Mouse (Mus musculus): ENCODE measurements around the gene Gstp1. TPM values are rescaled to one million over a fixed set of nuclear protein-coding genes. Genes with fewer than 3 reads are reported as not detected.
"Not testable (repeated sequence)": the region's sequence is repeated elsewhere in the genome, so short reads cannot be mapped to it uniquely, and the experiment has no call there.

Gene Gstp1
- total RNA-seq, 2 experiments from 2014 or later: 288 to 297 TPM

- intact Hi-C loops (cut with DNase I); DNase-seq: not testable (repeated sequence)
Measured at GRCm38 (mm10) chr19:4044109-4044508, 6.3 kb upstream of the Gstp1 start.

GRCm38 (mm10) chr19:4042124-4042523 is 4.3 kb upstream of the Gstp1 start:
- intact Hi-C loops (cut with DNase I): no loop called here
- DNase-seq: no peak

GRCm38 (mm10) chr19:4041500-4041899 is 3.7 kb upstream of the Gstp1 start:
- DNase-seq; intact Hi-C loops (cut with DNase I): not testable (repeated sequence)

GRCm38 (mm10) chr19:4040941-4041340 is 3.2 kb upstream of the Gstp1 start:
- DNase-seq; intact Hi-C loops (cut with DNase I): not testable (repeated sequence)

- DNase-seq; intact Hi-C loops (cut with DNase I): not testable (repeated sequence)
Measured at GRCm38 (mm10) chr19:4037154-4037787, 514 bp downstream of the Gstp1 start.

- DNase-seq: no peak
- intact Hi-C loops (cut with DNase I): no loop called here
Measured at GRCm38 (mm10) chr19:4036327-4037045, 1.3 kb downstream of the Gstp1 start.

- intact Hi-C loops (cut with DNase I): no loop called here
- DNase-seq: no peak
Measured at GRCm38 (mm10) chr19:4033742-4034141, 4.0 kb downstream of the Gstp1 start.

- DNase-seq: no peak
- intact Hi-C loops (cut with DNase I): no loop called here
Measured at GRCm38 (mm10) chr19:4033298-4033697, 4.5 kb downstream of the Gstp1 start.

- intact Hi-C loops (cut with DNase I): no loop called here
- no peak for DNase-seq
Measured at GRCm38 (mm10) chr19:4032668-4033067, 5.1 kb downstream of the Gstp1 start.

- intact Hi-C loops (cut with DNase I): no loop called here
- no peak for DNase-seq
Measured at GRCm38 (mm10) chr19:4027576-4027975, 10.2 kb downstream of the Gstp1 start.

- intact Hi-C loops (cut with DNase I): no loop called here
- DNase-seq: no peak
Measured at GRCm38 (mm10) chr19:4023185-4023584, 14.6 kb downstream of the Gstp1 start.

GRCm38 (mm10) chr19:4018743-4019583 is 18.8 kb downstream of the Gstp1 start:
- DNase-seq: peak; percentile 79
- intact Hi-C loops (cut with DNase I): loop anchor here (10.0 kb wide), 1 partner anchor 196 kb away; the partner anchor contains the start of genes AC109138.7 and Clcf1

- intact Hi-C loops (cut with DNase I): loop anchor here (10.0 kb wide), 1 partner anchor 197 kb away; the partner anchor contains the start of genes AC109138.7 and Clcf1
- no peak for DNase-seq
Measured at GRCm38 (mm10) chr19:4017921-4018587, 19.7 kb downstream of the Gstp1 start.

- no peak for DNase-seq
- intact Hi-C loops (cut with DNase I): loop anchor here (10.0 kb wide), 1 partner anchor 199 kb away; the partner anchor contains the start of genes AC109138.7 and Clcf1
Measured at GRCm38 (mm10) chr19:4015635-4016034, 22.1 kb downstream of the Gstp1 start.

GRCm38 (mm10) chr19:4014802-4015201 is 23.0 kb downstream of the Gstp1 start:
- intact Hi-C loops (cut with DNase I): loop anchor here (10.0 kb wide), 1 partner anchor 200 kb away; the partner anchor contains the start of genes AC109138.7 and Clcf1

GRCm38 (mm10) chr19:4013066-4013465 is 24.7 kb downstream of the Gstp1 start:
- intact Hi-C loops (cut with DNase I): loop anchor here (10.0 kb wide), 1 partner anchor 202 kb away; the partner anchor contains the start of genes AC109138.7 and Clcf1
- DNase-seq: no peak

More at GRCm38 (mm10) chr19:4014802-4015201, 23.0 kb downstream of the Gstp1 start:
- DNase-seq: no peak

GRCm38 (mm10) chr19:4012432-4013022 is 25.3 kb downstream of the Gstp1 start, which contains the start of gene Ndufv1:
Gene Ndufv1, minus strand, starts transcription at chr19:4012806.
- intact Hi-C loops (cut with DNase I): loop anchor here (10.0 kb wide), 1 partner anchor 202 kb away; the partner anchor contains the start of genes AC109138.7 and Clcf1

GRCm38 (mm10) chr19:4011086-4011485 is 26.7 kb downstream of the Gstp1 start:
- DNase-seq: no peak
- intact Hi-C loops (cut with DNase I): loop anchor here (10.0 kb wide), 1 partner anchor 204 kb away; the partner anchor contains the start of genes AC109138.7 and Clcf1

More at GRCm38 (mm10) chr19:4012432-4013022, 25.3 kb downstream of the Gstp1 start, which contains the start of gene Ndufv1:
- DNase-seq: peak; percentile 96

- no peak for DNase-seq
- intact Hi-C loops (cut with DNase I): no loop called here
Measured at GRCm38 (mm10) chr19:4005971-4006370, 31.8 kb downstream of the Gstp1 start.

Measured in left cerebral cortex, postnatal 4 days (tissue).